Mouse (Mus musculus): ENCODE measurements around the gene Tpgs1. TPM values are rescaled to one million over a fixed set of nuclear protein-coding genes. Genes with fewer than 3 reads are reported as not detected.
A peak's percentile ranks its signal among the peaks of the same experiment; 100 is the strongest.
"Not testable (repeated sequence)": the region's sequence is repeated elsewhere in the genome, so short reads cannot be mapped to it uniquely, and the experiment has no call there.

Gene Tpgs1
- polyA plus RNA-seq, 2 experiments = 44.6 to 66.0 TPM

DNA sequence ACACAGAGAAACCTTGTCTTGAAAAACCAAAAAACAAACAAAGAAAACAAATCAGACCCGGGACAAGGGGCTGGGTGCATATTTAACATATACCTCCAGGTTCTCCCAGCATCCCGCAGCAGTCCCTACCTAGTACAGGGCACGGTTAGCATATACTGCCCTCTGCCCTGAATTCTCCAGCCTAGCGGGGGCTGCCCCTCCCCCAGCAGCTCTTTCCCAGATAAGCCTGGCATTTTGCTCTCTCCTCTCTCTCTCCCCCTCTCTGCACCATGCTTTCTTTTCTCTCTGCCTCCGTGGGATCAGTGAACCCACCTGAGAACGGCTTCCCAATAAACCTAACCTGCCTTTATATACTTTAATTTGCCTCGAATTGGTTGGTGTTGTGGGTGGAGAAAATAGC lies 31.5 kb downstream of the Tpgs1 start:
- Histone ChIP-seq H3K27ac (replicated peaks; ENCODE audit: low read depth, low read length) (no peak overlapping the region), H3K4me1 (ENCODE audit: control insufficient read depth, insufficient read depth, low read length) (peaks cover 23% of the 10 kb centered on the region), H3K27me3 (ENCODE audit: control insufficient read depth, insufficient read depth, low read length) (no peaks in the 10 kb centered on the region), H3K9me3 (ENCODE audit: control insufficient read depth, low read length) (no peaks in the 10 kb centered on the region), H3K4me3 (replicated peaks; ENCODE audit: low read length) (no peak overlapping the region), H3K9ac (ENCODE audit: low read depth, low read length, severe bottlenecking) (no peak overlapping the region), H3K36me3 (ENCODE audit: control insufficient read depth, insufficient read depth, low read length) (no peaks in the 10 kb centered on the region), H3K4me2 (replicated peaks; ENCODE audit: low read depth, low read length, severe bottlenecking) (no peak overlapping the region)
- WGBS = 44% methylated on average over 7 of the region's 7 CpGs
- no peak for ATAC-seq (ENCODE audit: low FRiP score, low read depth)
- TF ChIP-seq POLR2A (IDR thresholded peaks at IDR 0.05; ENCODE audit: borderline replicate concordance, extremely low read depth, insufficient read depth, insufficient read length) = no peak
- DNase-seq (ENCODE audit: low spot score) = no peak

DNA sequence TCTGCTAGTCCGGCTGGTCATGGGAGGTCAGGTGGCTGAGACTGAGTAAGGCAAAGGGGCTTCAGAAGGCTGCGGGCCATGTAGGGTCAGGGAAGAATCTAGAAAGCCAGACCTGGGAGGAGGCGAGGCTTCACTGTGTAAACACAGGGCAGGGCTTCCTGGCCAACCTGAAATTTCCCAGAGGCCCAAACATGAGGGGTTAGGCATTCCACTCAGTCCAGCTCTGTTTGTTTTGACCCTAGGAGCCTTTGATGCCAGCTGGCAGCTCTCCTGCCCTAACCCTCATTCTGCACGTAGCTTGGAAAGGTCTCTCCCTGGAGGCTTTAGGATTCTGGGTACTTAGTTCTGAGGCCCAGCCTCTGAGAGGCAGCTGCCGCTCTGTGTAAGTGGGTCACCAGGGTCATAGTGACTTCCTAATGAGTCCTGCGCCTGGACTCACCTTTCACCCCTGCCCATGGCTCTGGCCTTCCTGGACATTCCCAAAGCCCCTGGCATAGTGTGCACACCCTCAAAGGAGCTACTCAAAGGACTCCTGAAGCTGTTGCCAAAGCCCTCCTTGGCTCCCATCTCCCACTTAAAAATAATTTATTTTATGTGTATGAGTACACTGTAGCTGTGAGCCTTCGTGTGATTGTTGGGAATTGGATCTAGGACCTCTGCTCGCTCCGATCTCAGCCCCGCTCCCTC lies 32.4 kb downstream of the Tpgs1 start:
- no peaks in the 10 kb centered on the region for H3K36me3 ChIP-seq (ENCODE audit: control insufficient read depth, insufficient read depth, low read length)
- no peak overlapping the region for H3K9ac ChIP-seq (ENCODE audit: low read depth, low read length, severe bottlenecking)
- no peak for TF ChIP-seq POLR2A (IDR thresholded peaks at IDR 0.05; ENCODE audit: borderline replicate concordance, extremely low read depth, insufficient read depth, insufficient read length)
- DNase-seq (ENCODE audit: low spot score) = no peak
- H3K4me3 ChIP-seq (replicated peaks; ENCODE audit: low read length) = no peak overlapping the region
- ATAC-seq (ENCODE audit: low FRiP score, low read depth) = no peak
- 49% methylated on average over 10 of the region's 10 CpGs for WGBS
- H3K27me3 ChIP-seq (ENCODE audit: control insufficient read depth, insufficient read depth, low read length) = no peaks in the 10 kb centered on the region
- no peak overlapping the region for H3K27ac ChIP-seq (replicated peaks; ENCODE audit: low read depth, low read length)
- peaks cover 19% of the 10 kb centered on the region for H3K4me1 ChIP-seq (ENCODE audit: control insufficient read depth, insufficient read depth, low read length)
- no peaks in the 10 kb centered on the region for H3K9me3 ChIP-seq (ENCODE audit: control insufficient read depth, low read length)
- no peak overlapping the region for H3K4me2 ChIP-seq (replicated peaks; ENCODE audit: low read depth, low read length, severe bottlenecking)

DNA sequence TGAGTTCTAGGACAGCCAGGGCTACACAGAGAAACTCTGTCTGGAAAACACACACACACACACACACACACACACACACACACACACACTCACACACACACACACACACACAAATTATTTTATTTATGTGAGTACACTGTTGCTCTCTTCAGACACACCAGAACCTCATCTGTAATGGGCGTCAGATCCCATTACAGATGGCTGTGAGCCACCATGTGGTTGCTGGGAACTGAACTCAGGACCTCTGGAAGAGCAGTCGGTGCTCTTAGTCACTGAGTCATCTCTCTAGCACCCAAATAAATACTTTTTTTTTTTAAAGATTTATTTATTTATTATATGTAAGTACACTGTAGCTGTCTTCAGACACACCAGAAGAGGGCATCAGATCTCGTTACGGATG lies 33.8 kb downstream of the Tpgs1 start:
- H3K27me3 ChIP-seq (ENCODE audit: control insufficient read depth, insufficient read depth, low read length); DNase-seq (ENCODE audit: low spot score); H3K4me2 ChIP-seq (replicated peaks; ENCODE audit: low read depth, low read length, severe bottlenecking); ATAC-seq (ENCODE audit: low FRiP score, low read depth); H3K9ac ChIP-seq (ENCODE audit: low read depth, low read length, severe bottlenecking); H3K9me3 ChIP-seq (ENCODE audit: control insufficient read depth, low read length); H3K27ac ChIP-seq (replicated peaks; ENCODE audit: low read depth, low read length); H3K4me3 ChIP-seq (replicated peaks; ENCODE audit: low read length); H3K36me3 ChIP-seq (ENCODE audit: control insufficient read depth, insufficient read depth, low read length): not testable (repeated sequence)
- 83% methylated on average over 2 of the region's 4 CpGs for WGBS
- H3K4me1 ChIP-seq (ENCODE audit: control insufficient read depth, insufficient read depth, low read length) = peaks cover 15% of the 10 kb centered on the region

DNA sequence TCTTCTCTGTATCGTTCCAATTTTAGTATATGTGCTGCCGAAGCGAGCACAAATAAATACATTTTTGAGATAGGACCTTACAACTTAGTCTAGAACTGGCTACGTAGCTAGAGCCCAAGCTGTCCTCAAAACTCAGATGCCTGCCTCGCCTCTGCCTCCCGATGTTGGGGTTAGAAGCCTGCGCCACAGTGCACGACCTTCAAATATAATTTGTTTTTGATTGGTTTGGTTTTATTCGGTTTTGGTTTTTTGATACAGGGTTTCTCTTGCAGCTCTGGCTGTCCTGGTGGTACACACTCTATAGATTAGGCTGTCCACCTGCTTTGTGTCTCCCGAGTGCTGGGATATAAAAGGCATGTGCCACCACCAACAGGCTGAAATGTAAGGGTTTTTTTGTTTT lies 34.4 kb downstream of the Tpgs1 start:
- no peaks in the 10 kb centered on the region for H3K27me3 ChIP-seq (ENCODE audit: control insufficient read depth, insufficient read depth, low read length)
- 71% methylated on average over 10 of the region's 10 CpGs for WGBS
- DNase-seq (ENCODE audit: low spot score) (no peak), ATAC-seq (ENCODE audit: low FRiP score, low read depth) (no peak)
- H3K4me2 ChIP-seq (replicated peaks; ENCODE audit: low read depth, low read length, severe bottlenecking) = peak overlapping the region; percentile 95
- H3K36me3 ChIP-seq (ENCODE audit: control insufficient read depth, insufficient read depth, low read length) = peaks cover 14% of the 10 kb centered on the region
- TF ChIP-seq POLR2A (IDR thresholded peaks at IDR 0.05; ENCODE audit: borderline replicate concordance, extremely low read depth, insufficient read depth, insufficient read length) = no peak
- no peaks in the 10 kb centered on the region for H3K9me3 ChIP-seq (ENCODE audit: control insufficient read depth, low read length)
- H3K4me1 ChIP-seq (ENCODE audit: control insufficient read depth, insufficient read depth, low read length) = peaks cover 15% of the 10 kb centered on the region
- peak overlapping the region; percentile 75 for H3K9ac ChIP-seq (ENCODE audit: low read depth, low read length, severe bottlenecking)
- H3K27ac ChIP-seq (replicated peaks; ENCODE audit: low read depth, low read length) = no peak overlapping the region
- H3K4me3 ChIP-seq (replicated peaks; ENCODE audit: low read length) = peak overlapping the region; percentile 84

DNA sequence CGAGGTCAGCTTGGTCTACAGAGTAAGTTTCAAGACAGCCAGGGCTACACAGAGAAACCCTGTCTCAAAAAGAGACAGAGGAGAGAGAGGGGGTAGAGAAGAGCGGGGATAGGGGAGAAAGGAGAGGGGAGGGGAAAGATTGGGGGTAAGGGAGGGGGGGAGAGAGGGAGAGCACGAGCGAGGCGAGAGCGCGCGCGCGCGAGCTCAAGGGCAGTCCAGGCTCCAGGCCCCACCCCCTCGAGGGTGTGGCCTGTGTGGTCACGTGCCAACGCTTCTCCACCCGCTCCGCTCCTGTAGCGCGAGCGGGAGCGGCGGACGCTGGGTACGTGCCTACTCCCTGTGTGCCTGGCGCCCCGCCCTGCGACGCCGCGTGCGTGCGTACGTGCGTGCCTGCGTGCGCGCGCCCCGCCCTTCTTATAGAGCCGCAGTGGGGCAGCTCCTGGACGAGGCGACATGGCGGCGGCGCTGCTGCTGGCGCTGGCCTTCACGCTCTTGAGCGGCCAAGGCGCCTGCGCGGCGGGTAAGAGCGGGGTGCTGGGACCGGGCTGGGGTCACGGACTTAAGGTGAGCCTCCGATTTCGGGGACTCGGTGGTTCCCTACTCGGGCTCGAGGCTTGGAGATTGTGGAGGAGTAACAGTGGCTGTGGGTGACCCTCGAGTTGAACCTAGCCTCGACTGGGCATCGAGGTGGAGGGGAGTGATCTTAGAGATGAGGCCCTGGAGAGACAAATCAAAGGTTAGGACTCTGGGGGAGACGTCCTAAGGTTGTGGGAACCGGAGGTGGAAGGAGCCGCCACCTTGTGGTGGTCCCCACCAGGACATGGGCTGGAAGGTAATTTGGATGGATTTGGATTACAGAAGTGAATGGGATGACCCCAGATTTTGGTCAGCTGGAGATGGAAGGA lies 35.1 kb downstream of the Tpgs1 start, which contains the start of gene Bsg:
Gene Bsg (plus strand): TSS at position 427 of the 905 bp plus-strand sequence.
- no peaks in the 10 kb centered on the region for H3K27me3 ChIP-seq (ENCODE audit: control insufficient read depth, insufficient read depth, low read length)
- DNase-seq (ENCODE audit: low spot score) = peak; percentile 99
- ATAC-seq (ENCODE audit: low FRiP score, low read depth) = peak; percentile 94
- peak within 1 kb of the TSS; percentile 84 for H3K4me3 ChIP-seq (replicated peaks; ENCODE audit: low read length)
- H3K9me3 ChIP-seq (ENCODE audit: control insufficient read depth, low read length) = no peaks in the 10 kb centered on the region
- H3K4me1 ChIP-seq (ENCODE audit: control insufficient read depth, insufficient read depth, low read length) = peaks cover 15% of the 10 kb centered on the region
- H3K27ac ChIP-seq (replicated peaks; ENCODE audit: low read depth, low read length) = peak within 1 kb of the TSS; percentile 77
- WGBS = under 1% methylated on average over 40 of the region's 65 CpGs
- H3K9ac ChIP-seq (ENCODE audit: low read depth, low read length, severe bottlenecking) = peak within 1 kb of the TSS; percentile 75
- H3K36me3 ChIP-seq (ENCODE audit: control insufficient read depth, insufficient read depth, low read length) = peaks cover 21% of the 10 kb centered on the region
- peak; percentile 90; the same call in 1 of the 2 replicates for TF ChIP-seq POLR2A (IDR thresholded peaks at IDR 0.05; ENCODE audit: borderline replicate concordance, extremely low read depth, insufficient read depth, insufficient read length)
- peak within 1 kb of the TSS; percentile 95 for H3K4me2 ChIP-seq (replicated peaks; ENCODE audit: low read depth, low read length, severe bottlenecking)

Measured in limb, embryonic 14.5 days (tissue).